Mouse (Mus musculus) limb, embryonic 10.5 days (tissue): ENCODE results near the gene Cacna2d3. TPM values are rescaled to one million over a fixed set of nuclear protein-coding genes. Genes with fewer than 3 reads are reported as not detected.

ENCODE experiments used
- DNase-seq: peaks from one replicate; pipeline ENCODE4 v3.0.0-alpha.2; 2017; ENCODE audit warnings: low spot score
- H3K27ac ChIP-seq: fragments of 300-500 bp; sonication (generic); 2 replicates; pipeline ENCODE4 v1.5.1; 2016; ENCODE audit warnings: mild to moderate bottlenecking
- H3K27me3 ChIP-seq: fragments of 300-500 bp; sonication (generic); 2 replicates; pipeline ENCODE4 v1.6.1; 2016; ENCODE audit warnings: low read depth, mild to moderate bottlenecking; ENCODE audit not compliant: poor library complexity, severe bottlenecking
- H3K36me3 ChIP-seq: fragments of 300-500 bp; sonication (generic); 2 replicates; pipeline ENCODE4 v1.6.1; 2016; ENCODE audit warnings: mild to moderate bottlenecking, moderate library complexity
- H3K4me1 ChIP-seq: fragments of 300-500 bp; sonication (generic); 2 replicates; pipeline ENCODE4 v1.6.1; 2016
- H3K4me3 ChIP-seq: fragments of 300-500 bp; sonication (generic); 2 replicates; pipeline ENCODE4 v1.5.1; 2016; ENCODE audit warnings: mild to moderate bottlenecking, moderate library complexity
- H3K9me3 ChIP-seq: fragments of 300-500 bp; sonication (generic); replicated peaks from 2 replicates; pipeline ENCODE4 v1.6.1; 2016; ENCODE audit warnings: mild to moderate bottlenecking
- WGBS: fragments of 180-500 bp; shearing (Covaris S2); methylation state at CpG from one replicate; pipeline ENCODE4 v1.1.7; 2016; 5-methylcytosine and 5-hydroxymethylcytosine counted together
- polyA plus RNA-seq: library from polyadenylated mRNA; unstranded; fragments of >200 nt; fragmentation: Nextera tagmentation; extraction: Ambion mirVana; gene quantifications from 2 replicates; pipeline ENCODE4 v1.2.1, GENCODE M21; 2016

The Cacna2d3 gene
- polyA plus RNA-seq, 1 experiment from 2014 or later, result 0.86 TPM

DNA sequence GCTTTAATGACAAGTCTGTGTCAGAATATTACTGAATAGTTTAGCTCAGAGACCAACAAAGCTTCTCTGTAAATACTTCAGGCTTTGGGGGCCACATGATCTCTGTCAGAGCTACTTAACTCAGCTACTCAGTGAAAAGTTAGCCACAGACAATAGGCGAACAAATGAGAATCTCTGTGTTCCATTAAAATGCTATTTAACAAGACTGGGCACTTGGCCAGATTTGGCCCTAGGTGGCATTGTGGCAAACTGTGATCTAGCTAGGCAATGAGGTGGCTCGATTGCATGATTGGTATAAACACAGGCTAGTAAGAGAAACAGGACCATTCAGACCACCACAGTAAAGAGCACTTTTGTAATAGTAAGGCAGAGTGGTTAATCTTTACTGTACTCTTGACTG lies 478.1 kb downstream of the Cacna2d3 start:
- 85% methylated on average over 2 of the region's 2 CpGs for WGBS
- H3K27me3 ChIP-seq, result no peaks in the 10 kb centered on the region
- H3K4me3 ChIP-seq, result no peak overlapping the region
- H3K4me1 ChIP-seq, result peaks cover 3% of the 10 kb centered on the region; the same call in 1 of the 2 replicates
- peaks cover 3% of the 10 kb centered on the region; the same call in 1 of the 2 replicates for H3K9me3 ChIP-seq
- H3K36me3 ChIP-seq, result no peaks in the 10 kb centered on the region
- H3K27ac ChIP-seq, result no peak overlapping the region
- no peak for DNase-seq

DNA sequence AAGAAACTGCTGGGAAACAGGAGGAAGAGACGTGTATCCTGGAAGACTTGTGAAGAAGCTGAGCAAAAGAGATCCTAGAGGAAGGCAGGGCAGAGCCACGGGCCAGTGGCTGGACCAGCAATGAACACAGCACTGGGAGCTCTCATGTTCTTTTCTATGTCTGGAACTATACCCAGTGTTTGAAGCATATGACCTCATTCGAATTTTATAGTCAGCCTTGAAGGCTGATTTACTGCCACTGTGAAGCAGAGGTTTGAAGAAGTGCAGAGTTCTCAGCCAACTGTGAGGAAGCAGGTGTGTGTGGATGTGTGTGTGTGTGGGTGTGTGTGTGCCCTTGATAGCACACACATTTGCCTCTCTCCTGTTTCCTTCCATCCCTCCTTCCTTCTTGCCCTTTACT lies 483.2 kb downstream of the Cacna2d3 start:
- Histone ChIP-seq H3K27ac (no peak overlapping the region), H3K27me3 (no peaks in the 10 kb centered on the region), H3K9me3 (no peaks in the 10 kb centered on the region), H3K36me3 (no peaks in the 10 kb centered on the region), H3K4me3 (no peak overlapping the region), H3K4me1 (peaks cover 8% of the 10 kb centered on the region; the same call in 1 of the 2 replicates)
- WGBS, result 60% methylated on average over 3 of the region's 3 CpGs
- no peak for DNase-seq

DNA sequence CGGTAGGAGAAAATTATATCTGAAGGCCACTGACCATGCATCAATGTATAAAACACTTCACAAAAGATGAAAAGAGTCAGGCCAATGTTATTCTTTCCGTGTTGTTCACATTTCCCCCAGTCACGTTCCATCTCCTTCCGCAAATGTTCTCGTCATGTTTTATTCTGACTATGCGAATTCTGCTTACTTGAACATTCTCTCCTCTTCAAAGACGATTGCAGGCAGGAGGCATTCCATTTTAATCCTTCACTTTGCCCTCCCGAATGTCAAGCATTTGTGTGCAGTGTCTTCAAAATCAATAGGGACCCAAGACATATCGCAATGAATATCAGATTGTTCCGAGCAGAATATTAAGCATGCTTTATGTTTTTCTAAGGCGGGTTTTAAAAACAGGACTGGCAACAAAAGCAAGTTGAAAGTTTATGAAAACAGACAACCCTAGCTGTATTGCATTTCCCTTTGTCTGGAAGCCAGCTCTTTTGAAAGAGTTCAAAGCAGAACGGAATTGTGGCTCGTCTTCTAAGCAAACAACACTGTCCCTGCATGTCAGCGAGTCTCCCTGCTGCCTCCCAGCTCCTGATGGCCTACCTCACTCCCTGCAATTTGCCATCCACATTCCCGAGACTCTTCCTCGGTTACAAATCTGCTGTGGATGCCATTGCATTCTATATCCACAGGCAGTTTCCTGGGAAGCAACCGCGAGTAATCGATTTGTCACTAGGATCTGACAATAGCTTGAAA lies 492.5 kb downstream of the Cacna2d3 start:
- 67% methylated on average over 19 of the region's 19 CpGs for WGBS
- Histone ChIP-seq H3K27me3 (no peaks in the 10 kb centered on the region), H3K4me3 (no peak overlapping the region), H3K36me3 (no peaks in the 10 kb centered on the region), H3K27ac (no peak overlapping the region), H3K9me3 (no peaks in the 10 kb centered on the region), H3K4me1 (no peaks in the 10 kb centered on the region)
- DNase-seq, result no peak

DNA sequence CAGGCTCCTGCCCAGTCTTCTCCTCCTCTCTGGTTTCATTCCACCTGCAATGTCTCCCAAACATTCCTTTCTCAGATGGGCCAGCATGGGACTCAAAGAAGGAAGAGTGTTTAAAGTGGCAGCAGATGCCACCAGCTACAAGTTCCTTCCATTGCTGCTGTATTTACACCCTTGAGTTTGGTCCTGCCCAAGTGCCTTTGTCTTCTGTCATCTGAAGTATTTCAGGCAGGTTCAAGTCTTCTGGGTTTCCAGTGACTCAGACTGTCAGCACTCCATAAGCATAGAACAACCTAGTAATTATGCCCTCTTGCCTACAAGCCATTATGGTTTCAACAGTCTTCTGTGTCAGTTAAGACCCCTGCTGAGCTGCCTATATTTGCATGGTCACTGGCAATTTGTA lies 493.2 kb downstream of the Cacna2d3 start:
- H3K4me3 ChIP-seq, result no peak overlapping the region
- H3K27me3 ChIP-seq, result no peaks in the 10 kb centered on the region
- no peaks in the 10 kb centered on the region for H3K9me3 ChIP-seq
- no peaks in the 10 kb centered on the region for H3K4me1 ChIP-seq
- H3K27ac ChIP-seq, result no peak overlapping the region
- no peak for DNase-seq
- no peaks in the 10 kb centered on the region for H3K36me3 ChIP-seq

DNA sequence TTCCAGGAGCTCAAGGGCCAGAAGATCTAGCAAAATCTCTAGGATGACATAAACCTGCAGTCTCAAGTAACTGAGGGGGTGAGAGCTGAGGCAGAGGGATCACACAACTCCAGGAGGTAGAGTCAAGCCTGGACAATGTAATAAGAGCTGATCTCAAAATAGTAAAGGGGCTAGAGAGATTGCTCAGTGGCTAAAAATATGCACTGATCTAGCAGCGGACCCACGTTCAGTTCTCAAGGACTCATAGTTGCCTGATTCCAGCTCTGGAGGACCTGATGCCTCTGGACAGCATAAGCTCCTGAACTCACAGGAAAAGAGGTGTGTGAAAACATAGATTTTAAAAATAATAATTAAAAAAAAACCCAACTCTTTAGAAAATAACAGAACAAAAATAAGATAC lies 493.7 kb downstream of the Cacna2d3 start:
- no peak overlapping the region for H3K4me3 ChIP-seq
- H3K27me3 ChIP-seq, result no peaks in the 10 kb centered on the region
- 92% methylated on average over 2 of the region's 2 CpGs for WGBS
- H3K36me3 ChIP-seq, result no peaks in the 10 kb centered on the region
- DNase-seq, result no peak
- no peaks in the 10 kb centered on the region for H3K4me1 ChIP-seq
- H3K27ac ChIP-seq, result no peak overlapping the region
- no peaks in the 10 kb centered on the region for H3K9me3 ChIP-seq

DNA sequence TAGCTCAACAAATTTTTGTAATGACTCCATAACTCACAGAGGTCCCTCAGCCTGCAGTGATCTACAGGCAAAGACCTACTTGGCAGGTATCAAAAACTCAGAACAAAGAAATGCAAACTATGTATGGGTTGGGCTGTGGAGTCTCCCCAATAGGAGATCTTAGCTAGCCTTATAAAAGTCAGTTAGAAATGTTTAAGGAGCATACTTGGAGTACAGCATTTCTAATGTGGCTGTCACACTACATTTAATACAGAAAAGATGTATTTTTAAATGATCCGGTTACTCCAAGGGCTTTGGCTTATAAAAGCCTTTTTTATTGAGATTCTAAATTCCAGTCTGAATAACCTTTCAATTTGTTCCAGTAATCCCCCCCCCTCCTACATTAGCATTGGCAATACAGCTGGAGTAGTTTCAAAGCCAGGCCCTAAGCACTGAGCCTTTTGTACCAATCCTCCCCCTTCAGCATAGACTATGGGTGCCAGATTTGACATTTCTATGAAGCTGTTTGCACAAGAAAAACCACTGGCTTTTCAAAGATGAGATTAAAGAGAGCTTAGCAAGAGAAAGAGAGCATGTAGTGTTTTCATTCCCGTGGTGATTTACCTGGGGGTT lies 495.8 kb downstream of the Cacna2d3 start:
- no peaks in the 10 kb centered on the region for H3K36me3 ChIP-seq
- no peak overlapping the region for H3K4me3 ChIP-seq
- no peak for DNase-seq
- no peaks in the 10 kb centered on the region for H3K9me3 ChIP-seq
- no peaks in the 10 kb centered on the region for H3K4me1 ChIP-seq
- H3K27me3 ChIP-seq, result no peaks in the 10 kb centered on the region
- WGBS, result 66% methylated on average over 2 of the region's 2 CpGs
- no peak overlapping the region for H3K27ac ChIP-seq

DNA sequence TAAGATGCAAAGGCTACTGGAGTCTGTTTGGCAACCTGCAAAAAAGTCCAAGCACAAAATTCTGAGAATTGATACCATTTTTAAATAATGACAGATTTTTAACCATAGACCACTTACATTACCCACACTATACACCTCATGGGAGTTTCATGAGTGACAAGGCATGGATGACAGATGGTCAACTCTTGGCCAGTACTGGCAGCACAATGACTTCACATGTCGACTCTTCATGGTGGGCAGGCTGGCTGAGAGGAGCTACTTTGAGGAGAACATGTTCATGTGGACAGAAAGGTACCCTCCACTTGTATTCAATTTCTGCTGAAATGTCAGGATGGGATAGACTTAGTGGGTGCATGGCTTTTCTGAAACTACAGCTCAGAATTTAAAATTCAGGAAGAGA lies 498.7 kb downstream of the Cacna2d3 start:
- Histone ChIP-seq H3K36me3 (no peaks in the 10 kb centered on the region), H3K4me1 (no peaks in the 10 kb centered on the region), H3K27ac (no peak overlapping the region), H3K9me3 (no peaks in the 10 kb centered on the region), H3K4me3 (no peak overlapping the region), H3K27me3 (no peaks in the 10 kb centered on the region)
- 87% methylated on average over 1 of the region's 1 CpGs for WGBS
- DNase-seq, result no peak

DNA sequence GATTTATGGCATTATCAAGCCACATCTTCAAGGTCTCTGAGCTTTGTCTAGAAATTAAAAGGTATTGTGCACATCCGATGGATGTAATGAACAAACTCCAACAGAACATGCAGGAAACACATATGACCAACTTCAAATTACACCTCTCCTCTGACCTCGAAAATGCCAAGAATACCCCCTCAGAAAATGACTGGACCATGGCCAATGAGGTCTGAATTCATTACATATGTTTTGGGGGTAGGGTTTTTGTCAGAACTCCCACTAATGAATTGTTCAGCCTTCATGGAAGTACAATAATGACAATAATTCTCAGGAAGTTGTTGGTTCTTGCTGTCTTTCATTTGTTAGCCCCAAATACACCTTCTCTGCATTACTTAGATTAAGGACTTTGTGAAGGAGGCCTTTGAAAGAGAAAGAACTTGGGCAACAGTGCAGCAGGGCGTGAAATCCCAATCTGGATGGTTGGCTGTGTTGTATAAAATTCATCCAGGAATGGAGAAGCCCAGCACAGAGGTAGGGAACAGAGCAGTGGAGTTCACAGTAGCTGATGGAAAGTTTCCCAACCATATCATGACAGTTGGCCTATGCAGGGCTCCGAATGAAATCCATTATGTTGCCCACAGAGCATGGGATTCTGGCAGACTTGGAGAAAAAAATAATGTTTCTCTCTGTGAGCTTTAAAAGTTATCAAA lies 499.3 kb downstream of the Cacna2d3 start:
- Histone ChIP-seq H3K36me3 (no peaks in the 10 kb centered on the region), H3K27ac (no peak overlapping the region), H3K4me3 (no peak overlapping the region), H3K4me1 (no peaks in the 10 kb centered on the region), H3K9me3 (no peaks in the 10 kb centered on the region), H3K27me3 (no peaks in the 10 kb centered on the region)
- no peak for DNase-seq
- 81% methylated on average over 4 of the region's 4 CpGs for WGBS

DNA sequence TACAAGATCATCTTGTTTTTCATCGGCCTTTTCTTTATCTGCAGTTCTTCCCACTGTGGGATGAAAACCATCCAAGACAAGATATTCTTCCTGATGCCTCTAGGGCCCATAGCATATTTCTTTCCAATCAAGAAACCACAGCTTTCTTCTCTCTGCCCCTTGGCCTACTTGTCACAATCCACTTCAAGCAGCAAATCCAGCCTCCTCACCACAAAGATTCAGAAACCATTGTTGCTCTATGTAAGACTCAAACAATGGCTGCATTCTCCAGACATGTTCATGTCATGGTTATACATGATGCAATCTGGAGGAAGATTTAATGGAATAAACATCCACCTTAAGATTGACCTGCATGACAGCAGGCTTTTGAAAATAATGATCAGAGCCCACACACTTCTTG lies 505.6 kb downstream of the Cacna2d3 start:
- no peak overlapping the region for H3K4me3 ChIP-seq
- DNase-seq, result no peak
- WGBS, result 98% methylated on average over 1 of the region's 1 CpGs

DNA sequence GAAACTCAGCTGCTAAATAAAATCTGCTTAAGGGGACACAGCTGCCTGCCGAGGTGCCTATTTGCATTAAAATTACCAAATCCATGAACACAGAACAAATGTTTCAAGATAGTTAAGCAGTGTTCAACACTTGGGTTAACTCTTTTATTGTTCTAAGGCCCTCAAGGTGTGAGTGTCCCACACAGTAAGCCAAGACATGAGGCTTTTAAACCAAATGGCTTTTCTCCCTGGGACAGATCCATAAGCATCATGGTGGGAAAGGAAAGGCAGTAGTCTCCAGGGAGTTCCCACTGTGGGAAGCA lies 516.7 kb downstream of the Cacna2d3 start:
- Histone ChIP-seq H3K4me1 (0 out of 2 replicates have a peak, but pooled peaks cover 3% of the 10 kb centered on the region), H3K27me3 (no peaks in the 10 kb centered on the region), H3K9me3 (no peaks in the 10 kb centered on the region), H3K27ac (no peak overlapping the region), H3K36me3 (no peaks in the 10 kb centered on the region), H3K4me3 (no peak overlapping the region)
- DNase-seq, result no peak
- 63% methylated on average over 1 of the region's 1 CpGs for WGBS

More for the DNA sequence above, 505.6 kb downstream of the Cacna2d3 start:
- no peaks in the 10 kb centered on the region for H3K27me3 ChIP-seq
- no peaks in the 10 kb centered on the region for H3K4me1 ChIP-seq
- H3K36me3 ChIP-seq, result no peaks in the 10 kb centered on the region
- H3K27ac ChIP-seq, result no peak overlapping the region
- no peaks in the 10 kb centered on the region for H3K9me3 ChIP-seq

DNA sequence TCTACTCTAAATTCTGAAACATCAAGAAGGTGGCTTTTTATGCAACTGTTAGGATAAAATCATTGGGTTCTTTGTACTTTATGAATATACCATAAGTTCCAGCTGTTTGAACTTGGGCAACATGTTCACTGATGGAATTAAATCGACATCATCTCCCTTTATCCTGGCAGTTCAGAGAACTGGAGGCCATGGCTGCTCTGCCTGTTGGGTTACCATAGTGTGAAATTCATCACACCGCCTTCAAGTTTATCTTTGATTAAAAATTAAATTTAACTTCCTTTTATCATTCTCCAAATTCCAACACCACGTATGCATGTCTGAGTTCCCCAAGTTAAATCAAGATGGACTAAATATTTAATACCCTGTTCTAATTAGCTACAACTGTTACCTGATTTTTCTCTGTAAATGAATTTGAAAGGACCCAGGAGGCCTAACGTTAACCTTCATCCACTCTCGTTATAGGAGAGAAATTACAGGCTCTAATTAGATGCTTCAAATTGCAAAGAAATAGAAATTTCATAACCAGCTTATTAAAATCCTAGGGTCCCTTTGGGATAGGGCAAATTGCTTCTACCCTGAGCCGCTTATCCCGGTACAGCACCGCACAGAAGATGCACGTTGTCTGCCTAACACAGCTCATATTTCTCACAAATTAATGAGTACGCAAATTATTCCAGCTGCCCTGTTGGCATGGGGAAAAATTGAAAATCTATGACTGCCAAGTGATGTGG lies 517.3 kb downstream of the Cacna2d3 start:
- Histone ChIP-seq H3K27ac (no peak overlapping the region), H3K9me3 (no peaks in the 10 kb centered on the region), H3K27me3 (no peaks in the 10 kb centered on the region), H3K36me3 (no peaks in the 10 kb centered on the region), H3K4me3 (no peak overlapping the region), H3K4me1 (0 out of 2 replicates have a peak, but pooled peaks cover 3% of the 10 kb centered on the region)
- DNase-seq, result no peak
- WGBS, result 82% methylated on average over 10 of the region's 10 CpGs

DNA sequence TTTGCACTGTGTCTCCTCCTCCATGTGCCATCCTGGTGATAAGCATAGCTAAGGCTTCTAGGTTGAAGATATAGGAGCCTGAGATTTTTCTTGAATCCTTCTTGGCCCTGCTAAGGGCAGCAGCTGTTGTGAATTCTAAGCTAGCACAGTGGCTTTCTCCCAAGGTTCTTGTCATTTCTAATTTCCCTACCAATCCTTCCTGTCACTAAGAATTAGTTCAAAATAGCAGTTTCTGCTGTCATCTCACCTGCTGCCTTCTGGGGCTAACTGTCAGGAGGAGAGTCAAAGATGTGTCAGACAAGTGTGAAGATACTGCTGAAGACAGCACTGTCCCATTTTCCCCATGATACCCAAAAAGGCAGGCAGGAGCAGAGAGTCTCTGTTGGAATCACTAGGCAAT lies 525.5 kb downstream of the Cacna2d3 start:
- no peak overlapping the region for H3K27ac ChIP-seq

DNA sequence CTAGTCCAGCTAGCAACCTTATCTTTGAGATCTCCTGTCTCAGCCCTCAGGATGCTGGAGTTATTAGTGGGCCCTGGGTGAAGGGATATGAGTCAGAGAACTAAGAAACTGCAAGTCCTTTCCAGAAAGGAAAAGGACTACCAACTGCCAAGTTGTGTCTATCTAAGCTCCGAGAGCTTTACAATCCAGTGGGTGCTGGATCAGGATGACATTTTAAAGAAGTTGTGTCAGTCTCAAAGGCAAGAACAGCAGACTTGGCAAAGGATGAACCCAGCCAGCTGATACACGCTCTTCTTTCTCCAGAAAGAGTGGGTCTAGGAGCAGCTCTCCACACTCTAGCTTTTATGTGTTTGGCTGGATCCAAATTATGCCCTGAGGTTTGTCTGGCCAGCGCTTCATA lies 530.2 kb downstream of the Cacna2d3 start:
- H3K9me3 ChIP-seq, result no peaks in the 10 kb centered on the region
- no peaks in the 10 kb centered on the region for H3K4me1 ChIP-seq
- WGBS, result 90% methylated on average over 3 of the region's 3 CpGs
- H3K4me3 ChIP-seq, result no peak overlapping the region
- no peak for DNase-seq
- no peak overlapping the region for H3K27ac ChIP-seq
- no peaks in the 10 kb centered on the region for H3K36me3 ChIP-seq
- H3K27me3 ChIP-seq, result no peaks in the 10 kb centered on the region

More for the DNA sequence above, 525.5 kb downstream of the Cacna2d3 start:
- Histone ChIP-seq H3K36me3 (no peaks in the 10 kb centered on the region), H3K4me3 (no peak overlapping the region), H3K4me1 (no peaks in the 10 kb centered on the region), H3K9me3 (no peaks in the 10 kb centered on the region), H3K27me3 (no peaks in the 10 kb centered on the region)
- DNase-seq, result no peak
